Mouse (Mus musculus) myocyte (in vitro differentiated cells): ENCODE measurements at regions not wholly inside any gene's neighbourhood (a gene's known extent, or its start where the extent isn't known, plus 50 kb on each side); places are given as distances from the start of the nearest gene placed in this dataset.

Source experiments
- H3K27me3 ChIP-seq: one replicate; pipeline ENCODE4 v1.6.1; 2011; ENCODE audit not compliant: control insufficient read depth, insufficient read depth, insufficient read length
- H3K36me3 ChIP-seq: one replicate; pipeline ENCODE4 v1.6.1; 2011; ENCODE audit not compliant: control insufficient read depth, insufficient read depth
- H3K4me2 ChIP-seq: one replicate; pipeline ENCODE4 v1.6.1; 2011; ENCODE audit warnings: low read depth, control low read depth
- H3K4me3 ChIP-seq: one replicate; pipeline ENCODE4 v1.5.1; 2011; ENCODE audit warnings: mild to moderate bottlenecking, control low read depth, moderate library complexity
- H3K79me2 ChIP-seq: one replicate; pipeline ENCODE4 v1.6.1; 2011; ENCODE audit not compliant: control insufficient read depth, insufficient read depth
- H3ac ChIP-seq: one replicate; pipeline ENCODE4 v1.6.1; 2011; ENCODE audit not compliant: control insufficient read depth, insufficient read length
- CEBPB ChIP-seq: IDR thresholded peaks from 2 replicates; pipeline ENCODE4 v1.6.1; 2011; ENCODE audit warnings: mild to moderate bottlenecking, moderate library complexity; ENCODE audit not compliant: poor library complexity, insufficient read depth, severe bottlenecking
- E2F4 ChIP-seq: IDR thresholded peaks from one replicate; pipeline ENCODE4 v1.6.1; 2011; ENCODE audit warnings: mild to moderate bottlenecking, control low read depth, moderate library complexity; ENCODE audit not compliant: insufficient read depth
- MAX ChIP-seq: IDR thresholded peaks from one replicate; pipeline ENCODE4 v1.6.1; 2011; ENCODE audit warnings: low read depth, mild to moderate bottlenecking, control low read depth
- MYOD1 ChIP-seq, 3 experiments: IDR thresholded peaks; one replicate each; pipeline ENCODE4 v1.6.1; 2011; ENCODE audit warnings: control low read depth in 2 of 3, low read depth in 2 of 3, mild to moderate bottlenecking in 2 of 3, moderate library complexity in 1 of 3; ENCODE audit not compliant: insufficient read length in 2 of 3, control insufficient read depth in 1 of 3
- MYOG ChIP-seq, 3 experiments: IDR thresholded peaks; one replicate each; pipeline ENCODE4 v1.6.1; 2011; ENCODE audit warnings: control low read depth in 2 of 3, low read depth in 2 of 3, mild to moderate bottlenecking in 2 of 3; ENCODE audit not compliant: insufficient read length in 2 of 3, control insufficient read depth in 1 of 3, insufficient read depth in 1 of 3
- POLR2A ChIP-seq: IDR thresholded peaks from one replicate; pipeline ENCODE4 v1.6.1; 2011; ENCODE audit warnings: low read depth, mild to moderate bottlenecking, control low read depth, moderate library complexity; ENCODE audit not compliant: insufficient read length
- POLR2AphosphoS2 ChIP-seq: IDR thresholded peaks from one replicate; pipeline ENCODE4 v1.6.1; 2011; ENCODE audit warnings: low read depth, control low read depth; ENCODE audit not compliant: insufficient read length
- REST ChIP-seq: IDR thresholded peaks from one replicate; pipeline ENCODE4 v1.6.1; 2011; ENCODE audit warnings: mild to moderate bottlenecking, control low read depth, moderate library complexity; ENCODE audit not compliant: insufficient read depth, insufficient read length
- SRF ChIP-seq: IDR thresholded peaks from one replicate; pipeline ENCODE4 v1.6.1; 2011; ENCODE audit warnings: low read depth; ENCODE audit not compliant: control insufficient read depth, insufficient read length
- TCF12 ChIP-seq: IDR thresholded peaks from one replicate; pipeline ENCODE4 v1.6.1; 2011; ENCODE audit warnings: mild to moderate bottlenecking, control low read depth; ENCODE audit not compliant: poor library complexity, insufficient read depth, severe bottlenecking
- TCF3 ChIP-seq: IDR thresholded peaks from one replicate; pipeline ENCODE4 v1.6.1; 2011; ENCODE audit warnings: low read depth, control low read depth; ENCODE audit not compliant: insufficient read length
- USF1 ChIP-seq: IDR thresholded peaks from one replicate; pipeline ENCODE4 v1.6.1; 2011; ENCODE audit warnings: low read depth, mild to moderate bottlenecking, control low read depth, moderate library complexity

- no peak overlapping the region for H3K4me3 ChIP-seq
- TF ChIP-seq USF1 = no peak
- TF ChIP-seq POLR2AphosphoS2 = no peak
- no peak for TF ChIP-seq POLR2A
- no peak for TF ChIP-seq E2F4
- TF ChIP-seq MYOD1 (IDR thresholded peaks at IDR 0.05; ENCODE audit: control insufficient read depth in 1 of 3, insufficient read length in 2 of 3, low read depth in 2 of 3) = no peak
- TF ChIP-seq CEBPB = no peak
- TF ChIP-seq MYOG (IDR thresholded peaks at IDR 0.05; ENCODE audit: control insufficient read depth in 1 of 3, insufficient read depth in 1 of 3, insufficient read length in 2 of 3, low read depth in 2 of 3) = no peak
- no peak for TF ChIP-seq REST
- TF ChIP-seq TCF12 = no peak
- no peak for TF ChIP-seq MAX
- no peak for TF ChIP-seq TCF3
- TF ChIP-seq SRF = no peak
- H3K36me3 ChIP-seq = no peaks in the 10 kb centered on the region
Measured at GRCm38 (mm10) chr9:63883738-63884520, 126.1 kb upstream of the Smad3 start.

GRCm38 (mm10) chr9:63881692-63882091 is 123.9 kb upstream of the Smad3 start:
- Histone ChIP-seq H3ac (no peak overlapping the region), H3K4me2 (no peak overlapping the region), H3K36me3 (no peaks in the 10 kb centered on the region), H3K4me3 (no peak overlapping the region), H3K27me3 (no peaks in the 10 kb centered on the region), H3K79me2 (no peaks in the 10 kb centered on the region)
- TF ChIP-seq POLR2AphosphoS2 = no peak
- no peak for TF ChIP-seq E2F4
- no peak for TF ChIP-seq CEBPB
- TF ChIP-seq USF1 = no peak
- no peak for TF ChIP-seq MAX
- TF ChIP-seq MYOD1 (IDR thresholded peaks at IDR 0.05; ENCODE audit: control insufficient read depth in 1 of 3, insufficient read length in 2 of 3, low read depth in 2 of 3) = no peak
- TF ChIP-seq REST = no peak
- no peak for TF ChIP-seq POLR2A
- no peak for TF ChIP-seq SRF
- TF ChIP-seq MYOG (IDR thresholded peaks at IDR 0.05; ENCODE audit: control insufficient read depth in 1 of 3, insufficient read depth in 1 of 3, insufficient read length in 2 of 3, low read depth in 2 of 3) = no peak
- TF ChIP-seq TCF3 = no peak
- no peak for TF ChIP-seq TCF12

More at GRCm38 (mm10) chr9:63883738-63884520, 126.1 kb upstream of the Smad3 start:
- Histone ChIP-seq H3K27me3 (no peaks in the 10 kb centered on the region), H3K4me2 (no peak overlapping the region), H3K79me2 (no peaks in the 10 kb centered on the region), H3ac (no peak overlapping the region)

GRCm38 (mm10) chr9:63881261-63881563 is 123.4 kb upstream of the Smad3 start:
- no peak overlapping the region for H3ac ChIP-seq
- H3K36me3 ChIP-seq = no peaks in the 10 kb centered on the region
- no peaks in the 10 kb centered on the region for H3K27me3 ChIP-seq
- no peaks in the 10 kb centered on the region for H3K79me2 ChIP-seq
- H3K4me3 ChIP-seq = no peak overlapping the region
- TF ChIP-seq MYOD1 (IDR thresholded peaks at IDR 0.05; ENCODE audit: control insufficient read depth in 1 of 3, insufficient read length in 2 of 3, low read depth in 2 of 3) = no peak
- TF ChIP-seq POLR2AphosphoS2 = no peak
- no peak for TF ChIP-seq REST
- TF ChIP-seq MAX = no peak
- no peak for TF ChIP-seq SRF
- TF ChIP-seq USF1 = no peak
- TF ChIP-seq CEBPB = no peak
- TF ChIP-seq E2F4 = no peak
- no peak for TF ChIP-seq TCF12
- no peak for TF ChIP-seq TCF3
- TF ChIP-seq MYOG (IDR thresholded peaks at IDR 0.05; ENCODE audit: control insufficient read depth in 1 of 3, insufficient read depth in 1 of 3, insufficient read length in 2 of 3, low read depth in 2 of 3) = no peak
- TF ChIP-seq POLR2A = no peak
- no peak overlapping the region for H3K4me2 ChIP-seq

GRCm38 (mm10) chr9:63880487-63881260 is 122.9 kb upstream of the Smad3 start:
- TF ChIP-seq MAX = no peak
- TF ChIP-seq E2F4 = no peak
- no peak for TF ChIP-seq TCF3
- TF ChIP-seq MYOG (IDR thresholded peaks at IDR 0.05; ENCODE audit: control insufficient read depth in 1 of 3, insufficient read depth in 1 of 3, insufficient read length in 2 of 3, low read depth in 2 of 3) = no peak
- TF ChIP-seq POLR2A = no peak
- TF ChIP-seq POLR2AphosphoS2 = no peak
- no peak for TF ChIP-seq SRF
- no peak for TF ChIP-seq REST
- TF ChIP-seq CEBPB = no peak
- TF ChIP-seq MYOD1 (IDR thresholded peaks at IDR 0.05; ENCODE audit: control insufficient read depth in 1 of 3, insufficient read length in 2 of 3, low read depth in 2 of 3) = no peak
- TF ChIP-seq USF1 = no peak
- TF ChIP-seq TCF12 = no peak
- H3ac ChIP-seq = no peak overlapping the region
- no peaks in the 10 kb centered on the region for H3K36me3 ChIP-seq
- H3K27me3 ChIP-seq = no peaks in the 10 kb centered on the region
- no peaks in the 10 kb centered on the region for H3K79me2 ChIP-seq
- H3K4me3 ChIP-seq = no peak overlapping the region
- no peak overlapping the region for H3K4me2 ChIP-seq
